Comparison of ENCODE assay signal across 11 mouse cellular contexts in genomic region chr9:21626571-21626970, GRCm38 (mm10). TPM values are rescaled to one million over a fixed set of nuclear protein-coding genes. Genes with fewer than 3 reads are reported as not detected.
A peak's percentile ranks its signal among the peaks of the same experiment; 100 is the strongest.
DNase-seq lines count a peak whose midpoint lies in the region; ATAC-seq and TF ChIP-seq lines count a peak whose summit lies in the region.
"Had no signal": no experiment of that assay in that cellular context is flagged by ENCODE, and none has a peak within 500 bp of the region (broad histone marks: within the 10 kb centered on the region; RNA-seq: fewer than 3 reads in every experiment).

No protein-coding gene starts in this region.

- no peak for ATAC-seq in granulocyte monocyte progenitor cell, adult 5-6 weeks (replicated peaks; ENCODE audit: poor library complexity, severe bottlenecking)

- no peak for DNase-seq in left cerebral cortex, adult 2 months (ENCODE audit: extremely low spot score in 1 of 2, low spot score in 2 of 2)
- no peak for DNase-seq in left cerebral cortex, postnatal 4 days
- peak; percentile 39 for DNase-seq in 416B (ENCODE audit: low read depth)
- peak; percentile 56 to 57 for DNase-seq in B cell, adult 2 months
- no peak for DNase-seq in brain, embryonic 14.5 days (ENCODE audit: low read depth)
- no peak for DNase-seq in cerebellum, adult 8-10 months
- DNase-seq: cerebellum, postnatal 25 days; gastrocnemius, postnatal 25 days; heart, postnatal 10 days; kidney, adult 18-20 months had no signal

- TF ChIP-seq CTCF in left cerebral cortex, adult 2 months (IDR thresholded peaks at IDR 0.05): peak; percentile 50
- peak; percentile 39; the same call in 1 of the 2 replicates for TF ChIP-seq CTCF in brain, embryonic 14.5 days (IDR thresholded peaks at IDR 0.05; ENCODE audit: borderline replicate concordance, extremely low read depth, insufficient read depth, insufficient read length)

- no peak overlapping the region for H3K4me3 ChIP-seq in left cerebral cortex, adult 2 months

- H3K27ac ChIP-seq in left cerebral cortex, adult 2 months: no peak overlapping the region

- no peak for TF ChIP-seq POLR2A in brain, embryonic 14.5 days (IDR thresholded peaks at IDR 0.05; ENCODE audit: borderline replicate concordance, extremely low read depth, insufficient read depth, insufficient read length, poor library complexity, severe bottlenecking)

- intact Hi-C loops in left cerebral cortex, adult 2 months (cut with DNase I): no loop called here
- intact Hi-C loops in left cerebral cortex, postnatal 4 days (cut with DNase I): no loop called here

RNA-seq across cellular contexts. Expression of gene Smarca4, which starts 10.6 kb away (rescaled TPM):
- total RNA-seq in left cerebral cortex, adult 2 months (2021): 100 to 1,000 TPM; 117 to 124 TPM
- 100 to 1,000 TPM; 185 to 186 TPM for total RNA-seq in left cerebral cortex, postnatal 4 days (2021)
- polyA plus RNA-seq in brain, embryonic 14.5 days (2012; rRNA removed): 198 and 241 TPM in 2 replicates
- 60.6 and 67.8 TPM in 2 replicates for total RNA-seq in granulocyte monocyte progenitor cell, adult 5-6 weeks (2014; fragmentation: Nextera tagmentation)
- 58.6 and 60.7 TPM in 2 replicates for total RNA-seq in granulocyte monocyte progenitor cell, adult 5-6 weeks (2017)

RNA-seq across cellular contexts. Expression of gene Yipf2, which starts 33.9 kb away (rescaled TPM):
- 10 to 100 TPM; 21.7 to 22.2 TPM for total RNA-seq in left cerebral cortex, adult 2 months (2021)
- 1 to 10 TPM; 7.0 to 9.9 TPM for total RNA-seq in left cerebral cortex, postnatal 4 days (2021)
- 17.5 and 26.8 TPM in 2 replicates for polyA plus RNA-seq in brain, embryonic 14.5 days (2012; rRNA removed)
- 16.2 and 19.9 TPM in 2 replicates for total RNA-seq in granulocyte monocyte progenitor cell, adult 5-6 weeks (2014; fragmentation: Nextera tagmentation)
- 12.2 and 18.2 TPM in 2 replicates for total RNA-seq in granulocyte monocyte progenitor cell, adult 5-6 weeks (2017)

RNA-seq across cellular contexts. Expression of gene Timm29, which starts 34.0 kb away (rescaled TPM):
- 10 to 100 TPM; 52.3 to 53.2 TPM for total RNA-seq in left cerebral cortex, adult 2 months (2021)
- 10 to 100 TPM; 56.7 to 58.7 TPM for total RNA-seq in left cerebral cortex, postnatal 4 days (2021)
- 78.1 and 80.7 TPM in 2 replicates for polyA plus RNA-seq in brain, embryonic 14.5 days (2012; rRNA removed)
- total RNA-seq in granulocyte monocyte progenitor cell, adult 5-6 weeks (2014; fragmentation: Nextera tagmentation): 37.5 and 39.9 TPM in 2 replicates
- 51.6 and 59.1 TPM in 2 replicates for total RNA-seq in granulocyte monocyte progenitor cell, adult 5-6 weeks (2017)

Comparison
In these comparisons a context has a peak if more than half of its experiments do, and no peak if none do; other contexts are left out.
1. DNase-seq: peak in 416B (single experiment) and B cell, adult 2 months (2 of 2); none in left cerebral cortex, adult 2 months (0 of 2), left cerebral cortex, postnatal 4 days (single experiment), brain, embryonic 14.5 days (single experiment) and cerebellum, adult 8-10 months (single experiment).